In genomic region chr19:53284268-53285208, GRCm38 (mm10) we compare ENCODE assay signal across 8 mouse cellular contexts. TPM values are rescaled to one million over a fixed set of nuclear protein-coding genes. Genes with fewer than 3 reads are reported as not detected.
DNase-seq lines count a peak whose midpoint lies in the region; ATAC-seq lines count a peak whose summit lies in the region.

No protein-coding gene starts in this region.

- 28% methylated on average over 20 of the region's 20 CpGs for WGBS in liver, embryonic 15.5 days (ENCODE audit: insufficient replicate concordance)

- H3K9me3 ChIP-seq in liver, embryonic 15.5 days (replicated peaks) = no peaks in the 10 kb centered on the region

- H3K36me3 ChIP-seq in liver, embryonic 15.5 days (replicated peaks) = no peaks in the 10 kb centered on the region

- peaks cover 11% of the 10 kb centered on the region; the same call in 1 of the 2 replicates for H3K4me1 ChIP-seq in liver, embryonic 15.5 days (replicated peaks)

- peaks cover 35% of the 10 kb centered on the region for H3K27me3 ChIP-seq in liver, embryonic 15.5 days

- no peak overlapping the region; the same call in 1 of the 2 replicates for H3K27ac ChIP-seq in liver, embryonic 15.5 days (replicated peaks)

- no peak overlapping the region for H3K4me3 ChIP-seq in liver, embryonic 15.5 days (replicated peaks)

- peak overlapping the region; percentile 3; the same call in 1 of the 2 replicates for H3K4me2 ChIP-seq in liver, embryonic 15.5 days

- H3K9ac ChIP-seq in liver, embryonic 15.5 days = no peak overlapping the region

- ATAC-seq in liver, embryonic 15.5 days (ENCODE audit: insufficient read depth) = peak; percentile 45; the same call in 1 of the 2 replicates
- ATAC-seq in activated CD4-positive, CD25-positive, alpha-beta regulatory T cell, adult 4 months = no peak

- DNase-seq in adrenal gland, adult (ENCODE audit: inconsistent age in 2 of 2, low spot score in 1 of 2) = peak; percentile 16 to 41
- no peak for DNase-seq in adrenal gland, adult 18-20 months (ENCODE audit: low spot score in 2 of 2)
- peak; percentile 54 to 57 for DNase-seq in right cerebral cortex, postnatal 10 days (ENCODE audit: low spot score in 2 of 2)
- DNase-seq in right cerebral cortex, postnatal 25 days = no peak
- DNase-seq in heart, postnatal 4 days = peak; percentile 61
- no peak for DNase-seq in gastrocnemius, postnatal 10 days

RNA-seq across cellular contexts. Expression of gene Mxi1, which starts 25.8 kb away (rescaled TPM):
- 10 to 100 TPM; 29.2 to 35.0 TPM for total RNA-seq in adrenal gland, adult 18-20 months (2021)
- total RNA-seq in heart, postnatal 4 days (2021) = 10 to 100 TPM; 26.1 to 27.1 TPM
- polyA plus RNA-seq in liver, embryonic 15.5 days (2015; fragmentation: Nextera tagmentation; extraction: Ambion mirVana) = 34.8 and 38.3 TPM in 2 replicates
- 1 to 10 TPM; 4.7 to 4.9 TPM for polyA plus RNA-seq in activated CD4-positive, CD25-positive, alpha-beta regulatory T cell, adult 4 months (2017; shearing (Covaris generic))
- total RNA-seq in gastrocnemius, postnatal 10 days (2021) = 10 to 100 TPM; 27.7 to 31.0 TPM

Comparison
In these comparisons a context has a peak if more than half of its experiments do, and no peak if none do; other contexts are left out.
1. DNase-seq: peak in adrenal gland, adult (2 of 2), right cerebral cortex, postnatal 10 days (2 of 2) and heart, postnatal 4 days (single experiment); none in adrenal gland, adult 18-20 months (0 of 2), right cerebral cortex, postnatal 25 days (single experiment) and gastrocnemius, postnatal 10 days (single experiment).